Mouse (Mus musculus): ENCODE results near the gene Dapk2. TPM values are rescaled to one million over a fixed set of nuclear protein-coding genes. Genes with fewer than 3 reads are reported as not detected.
"Not testable (repeated sequence)": the region's sequence is repeated elsewhere in the genome, so short reads cannot be mapped to it uniquely, and the experiment has no call there.

The Dapk2 gene
- polyA plus RNA-seq, 1 experiment from 2014 or later = 4.8 TPM

GRCm38 (mm10) chr9:66271726-66272125 is 113.7 kb downstream of the Dapk2 start:
- peaks cover 22% of the 10 kb centered on the region for H3K4me1 ChIP-seq
- no peak overlapping the region for H3K27ac ChIP-seq
- WGBS = 34% methylated on average over 5 of the region's 5 CpGs
- no peaks in the 10 kb centered on the region for H3K27me3 ChIP-seq
- no peak overlapping the region for H3K9ac ChIP-seq
- H3K4me3 ChIP-seq (replicated peaks) = no peak overlapping the region
- no peaks in the 10 kb centered on the region for H3K9me3 ChIP-seq (replicated peaks)
- ATAC-seq (replicated peaks; ENCODE audit: low FRiP score) = no peak
- H3K4me2 ChIP-seq = no peak overlapping the region
- no peaks in the 10 kb centered on the region for H3K36me3 ChIP-seq

GRCm38 (mm10) chr9:66273632-66274031 is 115.6 kb downstream of the Dapk2 start:
- Histone ChIP-seq H3K9ac (no peak overlapping the region), H3K4me1 (peaks cover 29% of the 10 kb centered on the region), H3K4me3 (replicated peaks) (no peak overlapping the region), H3K36me3 (no peaks in the 10 kb centered on the region), H3K27ac (no peak overlapping the region), H3K27me3 (no peaks in the 10 kb centered on the region), H3K4me2 (no peak overlapping the region), H3K9me3 (replicated peaks) (no peaks in the 10 kb centered on the region)
- WGBS = 88% methylated on average over 1 of the region's 1 CpGs
- no peak for ATAC-seq (replicated peaks; ENCODE audit: low FRiP score)

- Histone ChIP-seq H3K9me3 (replicated peaks) (no peaks in the 10 kb centered on the region), H3K27me3 (no peaks in the 10 kb centered on the region), H3K4me3 (replicated peaks) (no peak overlapping the region), H3K9ac (no peak overlapping the region), H3K4me1 (peaks cover 29% of the 10 kb centered on the region), H3K4me2 (no peak overlapping the region), H3K36me3 (no peaks in the 10 kb centered on the region), H3K27ac (no peak overlapping the region)
- no peak for ATAC-seq (replicated peaks; ENCODE audit: low FRiP score)
- 59% methylated on average over 3 of the region's 3 CpGs for WGBS
Observed at GRCm38 (mm10) chr9:66274657-66275056, 116.6 kb downstream of the Dapk2 start.

- Histone ChIP-seq H3K36me3 (no peaks in the 10 kb centered on the region), H3K27me3 (no peaks in the 10 kb centered on the region), H3K4me1 (peaks cover 29% of the 10 kb centered on the region), H3K9ac (no peak overlapping the region), H3K4me3 (replicated peaks) (peak overlapping the region; percentile 5; the same call in 1 of the 2 replicates), H3K9me3 (replicated peaks) (no peaks in the 10 kb centered on the region), H3K27ac (peak overlapping the region; percentile 62), H3K4me2 (peak overlapping the region; percentile 54)
- WGBS = 7% methylated on average over 15 of the region's 15 CpGs
- ATAC-seq (replicated peaks; ENCODE audit: low FRiP score) = no peak
Observed at GRCm38 (mm10) chr9:66275267-66275991, 117.4 kb downstream of the Dapk2 start.

GRCm38 (mm10) chr9:66276062-66276461 is 118.0 kb downstream of the Dapk2 start:
- H3K27ac ChIP-seq = peak overlapping the region; percentile 74
- H3K4me1 ChIP-seq = peaks cover 29% of the 10 kb centered on the region
- H3K9ac ChIP-seq = no peak overlapping the region
- no peaks in the 10 kb centered on the region for H3K36me3 ChIP-seq
- 55% methylated on average over 4 of the region's 4 CpGs for WGBS
- H3K4me2 ChIP-seq = no peak overlapping the region
- H3K27me3 ChIP-seq = no peaks in the 10 kb centered on the region
- H3K9me3 ChIP-seq (replicated peaks) = no peaks in the 10 kb centered on the region
- no peak overlapping the region for H3K4me3 ChIP-seq (replicated peaks)
- ATAC-seq (replicated peaks; ENCODE audit: low FRiP score) = no peak

- 0 out of 2 replicates have a peak overlapping the region, but pooled peaks have one; percentile 1 for H3K4me2 ChIP-seq
- H3K9ac ChIP-seq = no peak overlapping the region
- no peaks in the 10 kb centered on the region for H3K36me3 ChIP-seq
- no peaks in the 10 kb centered on the region for H3K9me3 ChIP-seq (replicated peaks)
- peak overlapping the region; percentile 74 for H3K27ac ChIP-seq
- H3K4me3 ChIP-seq (replicated peaks) = no peak overlapping the region
- H3K27me3 ChIP-seq = no peaks in the 10 kb centered on the region
- WGBS = 9% methylated on average over 14 of the region's 14 CpGs
- H3K4me1 ChIP-seq = peaks cover 29% of the 10 kb centered on the region
- ATAC-seq (replicated peaks; ENCODE audit: low FRiP score) = peak; percentile 82; the same call in 1 of the 2 replicates
Observed at GRCm38 (mm10) chr9:66276697-66277385, 118.8 kb downstream of the Dapk2 start.

- Histone ChIP-seq H3K27me3 (no peaks in the 10 kb centered on the region), H3K4me2 (no peak overlapping the region), H3K4me3 (replicated peaks) (no peak overlapping the region), H3K36me3 (no peaks in the 10 kb centered on the region), H3K27ac (no peak overlapping the region), H3K4me1 (peaks cover 25% of the 10 kb centered on the region), H3K9ac (no peak overlapping the region), H3K9me3 (replicated peaks) (no peaks in the 10 kb centered on the region)
- no peak for ATAC-seq (replicated peaks; ENCODE audit: low FRiP score)
Observed at GRCm38 (mm10) chr9:66279647-66280046, 121.6 kb downstream of the Dapk2 start.

GRCm38 (mm10) chr9:66280496-66280895 is 122.5 kb downstream of the Dapk2 start:
- Histone ChIP-seq H3K4me2 (no peak overlapping the region), H3K4me1 (peaks cover 16% of the 10 kb centered on the region), H3K27me3 (no peaks in the 10 kb centered on the region), H3K9me3 (replicated peaks) (no peaks in the 10 kb centered on the region), H3K9ac (no peak overlapping the region), H3K27ac (no peak overlapping the region), H3K36me3 (no peaks in the 10 kb centered on the region), H3K4me3 (replicated peaks) (no peak overlapping the region)
- 71% methylated on average over 1 of the region's 1 CpGs for WGBS
- no peak for ATAC-seq (replicated peaks; ENCODE audit: low FRiP score)

- Histone ChIP-seq H3K36me3 (no peaks in the 10 kb centered on the region), H3K27me3 (no peaks in the 10 kb centered on the region), H3K4me2 (no peak overlapping the region), H3K27ac (no peak overlapping the region), H3K4me1 (peaks cover 9% of the 10 kb centered on the region), H3K9me3 (replicated peaks) (no peaks in the 10 kb centered on the region), H3K9ac (no peak overlapping the region), H3K4me3 (replicated peaks) (no peak overlapping the region)
- ATAC-seq (replicated peaks; ENCODE audit: low FRiP score) = no peak
- WGBS = 62% methylated on average over 9 of the region's 9 CpGs
Observed at GRCm38 (mm10) chr9:66281501-66281951, 123.5 kb downstream of the Dapk2 start.

- no peak overlapping the region for H3K9ac ChIP-seq
- no peak overlapping the region for H3K27ac ChIP-seq
- no peaks in the 10 kb centered on the region for H3K36me3 ChIP-seq
- H3K9me3 ChIP-seq (replicated peaks) = no peaks in the 10 kb centered on the region
- WGBS = 91% methylated on average over 1 of the region's 1 CpGs
- H3K27me3 ChIP-seq = no peaks in the 10 kb centered on the region
- no peaks in the 10 kb centered on the region for H3K4me1 ChIP-seq
- no peak overlapping the region for H3K4me2 ChIP-seq
- H3K4me3 ChIP-seq (replicated peaks) = no peak overlapping the region
- no peak for ATAC-seq (replicated peaks; ENCODE audit: low FRiP score)
Observed at GRCm38 (mm10) chr9:66282582-66282981, 124.6 kb downstream of the Dapk2 start.

GRCm38 (mm10) chr9:66283565-66284203 is 125.7 kb downstream of the Dapk2 start:
- WGBS = 8% methylated on average over 2 of the region's 2 CpGs
- Histone ChIP-seq H3K9ac (no peak overlapping the region), H3K4me3 (replicated peaks) (no peak overlapping the region), H3K27ac (no peak overlapping the region), H3K4me2 (no peak overlapping the region), H3K9me3 (replicated peaks) (no peaks in the 10 kb centered on the region), H3K36me3 (no peaks in the 10 kb centered on the region), H3K27me3 (no peaks in the 10 kb centered on the region), H3K4me1 (no peaks in the 10 kb centered on the region)
- ATAC-seq (replicated peaks; ENCODE audit: low FRiP score) = no peak

- not testable (repeated sequence) for H3K4me3 ChIP-seq (replicated peaks); H3K9ac ChIP-seq; H3K9me3 ChIP-seq (replicated peaks); H3K4me2 ChIP-seq; H3K4me1 ChIP-seq; H3K36me3 ChIP-seq; H3K27me3 ChIP-seq; ATAC-seq (replicated peaks; ENCODE audit: low FRiP score); H3K27ac ChIP-seq
- WGBS = 94% methylated on average over 2 of the region's 2 CpGs
Observed at GRCm38 (mm10) chr9:66285241-66285640, 127.2 kb downstream of the Dapk2 start.

Data from kidney, embryonic 15.5 days (tissue).